In genomic region chr1:152407021-152407946, GRCm38 (mm10) we compare ENCODE assay signal across 10 mouse cellular contexts. TPM values are rescaled to one million over a fixed set of nuclear protein-coding genes. Genes with fewer than 3 reads are reported as not detected.
DNase-seq lines count a peak whose midpoint lies in the region; ATAC-seq and TF ChIP-seq lines count a peak whose summit lies in the region.
"Had no signal": no experiment of that assay in that cellular context is flagged by ENCODE, and none has a peak within 500 bp of the region (broad histone marks: within the 10 kb centered on the region; RNA-seq: fewer than 3 reads in every experiment).

No protein-coding gene starts in this region.

- no peaks in the 10 kb centered on the region for H3K9me3 ChIP-seq in kidney, embryonic 15.5 days (replicated peaks)
- H3K9me3 ChIP-seq in embryonic facial prominence, embryonic 12.5 days = no peaks in the 10 kb centered on the region
- peaks cover under 1% of the 10 kb centered on the region; the same call in 1 of the 2 replicates for H3K9me3 ChIP-seq in hindbrain, embryonic 14.5 days (ENCODE audit: control insufficient read depth, low read length)
- no peaks in the 10 kb centered on the region for H3K9me3 ChIP-seq in neural tube, embryonic 11.5 days (ENCODE audit: control insufficient read depth, low read length)

- H3K4me1 ChIP-seq in kidney, embryonic 15.5 days = peaks cover 3% of the 10 kb centered on the region; the same call in 1 of the 2 replicates
- 0 out of 2 replicates have a peak, but pooled peaks cover 3% of the 10 kb centered on the region for H3K4me1 ChIP-seq in embryonic facial prominence, embryonic 12.5 days
- H3K4me1 ChIP-seq in hindbrain, embryonic 14.5 days (replicated peaks; ENCODE audit: control insufficient read depth, insufficient read depth, low read length) = peaks cover 6% of the 10 kb centered on the region; the same call in 1 of the 2 replicates
- no peaks in the 10 kb centered on the region for H3K4me1 ChIP-seq in neural tube, embryonic 11.5 days (ENCODE audit: control insufficient read depth, insufficient read depth, low read length)

- no peak overlapping the region for H3K27ac ChIP-seq in kidney, embryonic 15.5 days
- H3K27ac ChIP-seq in embryonic facial prominence, embryonic 12.5 days = no peak overlapping the region
- no peak overlapping the region for H3K27ac ChIP-seq in hindbrain, embryonic 14.5 days
- no peak overlapping the region; the same call in 1 of the 2 replicates for H3K27ac ChIP-seq in neural tube, embryonic 11.5 days (ENCODE audit: low read depth, low read length)
- H3K27ac ChIP-seq in layer of hippocampus, adult 2 months = no peak overlapping the region

- H3K27me3 ChIP-seq in kidney, embryonic 15.5 days = peaks cover 17% of the 10 kb centered on the region
- H3K27me3 ChIP-seq in embryonic facial prominence, embryonic 12.5 days = no peaks in the 10 kb centered on the region
- H3K27me3 ChIP-seq in hindbrain, embryonic 14.5 days (ENCODE audit: control insufficient read depth, insufficient read depth, low read length) = no peaks in the 10 kb centered on the region
- H3K27me3 ChIP-seq in neural tube, embryonic 11.5 days (ENCODE audit: control insufficient read depth, insufficient read depth, low read length) = no peaks in the 10 kb centered on the region

- WGBS in kidney, embryonic 15.5 days = 39% methylated on average over 22 of the region's 22 CpGs
- WGBS in embryonic facial prominence, embryonic 12.5 days = 26% methylated on average over 22 of the region's 22 CpGs
- WGBS in hindbrain, embryonic 14.5 days = 40% methylated on average over 22 of the region's 22 CpGs
- WGBS in neural tube, embryonic 11.5 days = 46% methylated on average over 22 of the region's 22 CpGs

- H3K4me3 ChIP-seq in kidney, embryonic 15.5 days (replicated peaks) = 0 out of 2 replicates have a peak overlapping the region, but pooled peaks have one; percentile 4
- H3K4me3 ChIP-seq in embryonic facial prominence, embryonic 12.5 days = peak overlapping the region; percentile 16; the same call in 1 of the 2 replicates
- peak overlapping the region; percentile 2; the same call in 1 of the 2 replicates for H3K4me3 ChIP-seq in hindbrain, embryonic 14.5 days (replicated peaks; ENCODE audit: low read length)
- no peak overlapping the region for H3K4me3 ChIP-seq in neural tube, embryonic 11.5 days (ENCODE audit: low read depth, low read length)
- H3K4me3 ChIP-seq in layer of hippocampus, adult 2 months = no peak overlapping the region; the same call in 1 of the 2 replicates
- H3K4me3 ChIP-seq: myocyte had no signal

- DNase-seq in kidney, postnatal 14 days = no peak
- no peak for DNase-seq in hindbrain, embryonic 14.5 days (ENCODE audit: low spot score)
- DNase-seq in neural tube, embryonic 11.5 days (ENCODE audit: low spot score) = peak; percentile 32
- no peak for DNase-seq in layer of hippocampus, adult 2 months (ENCODE audit: low spot score in 2 of 2)
- no peak for DNase-seq in gastrocnemius, postnatal 25 days
- DNase-seq in layer of hippocampus, adult 9-11 months = no peak

- peak overlapping the region; percentile 27; the same call in 1 of the 2 replicates for H3K4me2 ChIP-seq in kidney, embryonic 15.5 days
- H3K4me2 ChIP-seq in embryonic facial prominence, embryonic 12.5 days (replicated peaks) = peak overlapping the region; percentile 46
- H3K4me2 ChIP-seq in hindbrain, embryonic 14.5 days (replicated peaks) = peak overlapping the region; percentile 29
- no peak overlapping the region; the same call in 1 of the 2 replicates for H3K4me2 ChIP-seq in neural tube, embryonic 11.5 days (ENCODE audit: low read depth)

- ATAC-seq in kidney, embryonic 15.5 days (replicated peaks; ENCODE audit: low FRiP score) = no peak
- ATAC-seq in embryonic facial prominence, embryonic 12.5 days (ENCODE audit: insufficient number of reproducible peaks, insufficient read depth, low FRiP score, low TSS enrichment) = no peak
- ATAC-seq in hindbrain, embryonic 14.5 days (ENCODE audit: low FRiP score) = no peak
- ATAC-seq in neural tube, embryonic 11.5 days (ENCODE audit: insufficient read depth, low FRiP score, low TSS enrichment) = no peak

- no peaks in the 10 kb centered on the region for H3K36me3 ChIP-seq in kidney, embryonic 15.5 days
- no peaks in the 10 kb centered on the region for H3K36me3 ChIP-seq in embryonic facial prominence, embryonic 12.5 days
- no peaks in the 10 kb centered on the region for H3K36me3 ChIP-seq in hindbrain, embryonic 14.5 days (replicated peaks; ENCODE audit: control insufficient read depth, insufficient read depth)
- H3K36me3 ChIP-seq in neural tube, embryonic 11.5 days (ENCODE audit: control insufficient read depth, insufficient read depth, low read length) = no peaks in the 10 kb centered on the region

- TF ChIP-seq CTCF in layer of hippocampus, adult 2 months (conservative IDR thresholded peaks at IDR 0.05) = no peak; the same call in none of the 2 replicates

- H3K9ac ChIP-seq in kidney, embryonic 15.5 days = no peak overlapping the region
- no peak overlapping the region for H3K9ac ChIP-seq in embryonic facial prominence, embryonic 12.5 days
- no peak overlapping the region for H3K9ac ChIP-seq in hindbrain, embryonic 14.5 days
- no peak overlapping the region for H3K9ac ChIP-seq in neural tube, embryonic 11.5 days (ENCODE audit: low read length)

RNA-seq across cellular contexts. Expression of gene Colgalt2, which starts 7.7 kb away (rescaled TPM):
- 1.5 TPM in 2 replicates for polyA plus RNA-seq in kidney, embryonic 15.5 days (2015; fragmentation: Nextera tagmentation; extraction: Ambion mirVana)
- polyA plus RNA-seq in embryonic facial prominence, embryonic 12.5 days (2016; fragmentation: Nextera tagmentation; extraction: Ambion mirVana) = 3.2 and 3.3 TPM in 2 replicates
- 3.4 and 3.9 TPM in 2 replicates for polyA plus RNA-seq in hindbrain, embryonic 14.5 days (2014; fragmentation: Nextera tagmentation; extraction: Ambion mirVana)
- 3.7 and 4.0 TPM in 2 replicates for polyA plus RNA-seq in neural tube, embryonic 11.5 days (2014; fragmentation: Nextera tagmentation; extraction: Ambion mirVana)
- 1 to 10 TPM; 6.2 to 7.1 TPM for total RNA-seq in layer of hippocampus, adult 2 months (2021)
- 1 to 10 TPM; 1.6 to 2.1 TPM for total RNA-seq in gastrocnemius, postnatal 25 days (2021)
- total RNA-seq: MEL had no signal
- polyA plus RNA-seq: myocyte had no signal

RNA-seq across cellular contexts. Expression of gene Tsen15, which starts 20.8 kb away (rescaled TPM):
- polyA plus RNA-seq in kidney, embryonic 15.5 days (2015; fragmentation: Nextera tagmentation; extraction: Ambion mirVana) = 88.5 and 92.0 TPM in 2 replicates
- 90.5 and 94.5 TPM in 2 replicates for polyA plus RNA-seq in embryonic facial prominence, embryonic 12.5 days (2016; fragmentation: Nextera tagmentation; extraction: Ambion mirVana)
- polyA plus RNA-seq in hindbrain, embryonic 14.5 days (2014; fragmentation: Nextera tagmentation; extraction: Ambion mirVana) = 37.9 and 39.2 TPM in 2 replicates
- 57.4 and 62.8 TPM in 2 replicates for polyA plus RNA-seq in neural tube, embryonic 11.5 days (2014; fragmentation: Nextera tagmentation; extraction: Ambion mirVana)
- 10 to 100 TPM; 35.3 to 39.3 TPM for total RNA-seq in layer of hippocampus, adult 2 months (2021)
- 10 to 100 TPM; 13.2 to 15.3 TPM for total RNA-seq in gastrocnemius, postnatal 25 days (2021)

Comparison
In these comparisons a context has a peak if more than half of its experiments do, and no peak if none do; other contexts are left out.
1. H3K4me3 ChIP-seq: peak in kidney, embryonic 15.5 days (single experiment), embryonic facial prominence, embryonic 12.5 days (single experiment) and hindbrain, embryonic 14.5 days (single experiment); none in neural tube, embryonic 11.5 days (single experiment) and layer of hippocampus, adult 2 months (single experiment).